Mouse (Mus musculus) layer of hippocampus, postnatal 14 days (tissue): ENCODE measurements around the gene Cela2a. TPM values are rescaled to one million over a fixed set of nuclear protein-coding genes. Genes with fewer than 3 reads are reported as not detected.

Experiments
- DNase-seq, 2 experiments: peaks; one replicate each; pipeline ENCODE4 v3.0.0; 2021 to 2022; ENCODE audit warnings: low spot score in 2 of 2, mixed read lengths in 1 of 2
- total RNA-seq, 2 experiments: library from RNA; stranded (reverse); gene quantifications; 2 replicates each; pipeline ENCODE4 v1.2.3; 2021

Gene Cela2a
- total RNA-seq, 2 experiments from 2014 or later = not detected

GRCm38 (mm10) chr4:141769501-141770160 lies 56.3 kb downstream of the Cela2a start:
- no peak for DNase-seq

GRCm38 (mm10) chr4:141767353-141768036 lies 58.5 kb downstream of the Cela2a start:
- DNase-seq = peak; percentile 29 to 42

- DNase-seq = peak; percentile 46 to 49
Observed at GRCm38 (mm10) chr4:141766668-141767352, 59.1 kb downstream of the Cela2a start.

- peak in 1 of 2 experiments; percentile 29 for DNase-seq
Observed at GRCm38 (mm10) chr4:141766316-141766667, 59.7 kb downstream of the Cela2a start.

- no peak for DNase-seq
Observed at GRCm38 (mm10) chr4:141765008-141765407, 61.0 kb downstream of the Cela2a start.

Other genes with a start within 250 kb of the Cela2a start
- 1 to 10 TPM; 2.4 TPM for gene Fblim1, start 220.1 kb downstream of the Cela2a start, total RNA-seq
- gene Tmem82, start 207.5 kb downstream of the Cela2a start, total RNA-seq = 1 to 10 TPM in 1 of 2 experiments, under 1 TPM in 1; 0.35 to 1.6 TPM
- gene Slc25a34, start 202.3 kb downstream of the Cela2a start, total RNA-seq = 1 to 10 TPM; 2.2 to 3.6 TPM
- 10 to 100 TPM; 47.8 to 55.4 TPM for gene Plekhm2, start 161.3 kb downstream of the Cela2a start, total RNA-seq
- gene Rsc1a1, start 140.6 kb downstream of the Cela2a start, total RNA-seq = under 1 TPM in 1 of 2 experiments, not detected in 1; 0.79 TPM
- 10 to 100 TPM; 29.4 to 34.0 TPM for gene Ddi2, start 102.7 kb downstream of the Cela2a start, total RNA-seq
- gene Agmat, start 79.5 kb downstream of the Cela2a start, total RNA-seq = not detected
- gene Dnajc16, start 35.2 kb downstream of the Cela2a start, total RNA-seq = 10 to 100 TPM; 29.4 to 33.3 TPM
- 10 to 100 TPM; 23.1 to 23.3 TPM for gene Casp9, start 32.5 kb downstream of the Cela2a start, total RNA-seq
- not detected for gene Ctrc, start 20.2 kb upstream of the Cela2a start, total RNA-seq
- 10 to 100 TPM; 55.2 to 60.4 TPM for gene Efhd2, start 48.8 kb upstream of the Cela2a start, total RNA-seq
- 1 to 10 TPM; 3.9 to 5.1 TPM for gene Fhad1, start 188.9 kb upstream of the Cela2a start, total RNA-seq